In genomic region chr10:53305867-53306266, GRCm38 (mm10) we compare ENCODE assay signal across 10 mouse cellular contexts. TPM values are rescaled to one million over a fixed set of nuclear protein-coding genes. Genes with fewer than 3 reads are reported as not detected.
DNase-seq lines count a peak whose midpoint lies in the region; ATAC-seq and TF ChIP-seq lines count a peak whose summit lies in the region.
"Had no signal": no experiment of that assay in that cellular context is flagged by ENCODE, and none has a peak within 500 bp of the region (broad histone marks: within the 10 kb centered on the region; RNA-seq: fewer than 3 reads in every experiment).

No protein-coding gene starts in this region.

- peaks cover 5% of the 10 kb centered on the region for H3K79me2 ChIP-seq in heart, adult 2 months (replicated peaks; ENCODE audit: control insufficient read depth, insufficient read depth, low read length)

- intact Hi-C loops in heart, adult 2 months (cut with DNase I), result loop anchor here (1.0 to 5.0 kb wide), 3 partner anchors 129 to 217 kb away; no protein-coding TSS in a partner anchor

- peak; percentile 71 for TF ChIP-seq CTCF in heart, adult 2 months (IDR thresholded peaks at IDR 0.05)
- 0 out of 2 replicates have a peak, but pooled peaks have one; percentile 23 for TF ChIP-seq CTCF in lung, postnatal 0 days (IDR thresholded peaks at IDR 0.05)
- no peak for TF ChIP-seq CTCF in lung, adult 2 months (IDR thresholded peaks at IDR 0.05; ENCODE audit: insufficient read depth, low read length)

- no peaks in the 10 kb centered on the region; the same call in 1 of the 2 replicates for H3K4me1 ChIP-seq in heart, adult 2 months (ENCODE audit: control insufficient read depth, insufficient read depth, low read length)
- no peaks in the 10 kb centered on the region for H3K4me1 ChIP-seq in heart, embryonic 10.5 days
- H3K4me1 ChIP-seq in lung, postnatal 0 days (ENCODE audit: insufficient read depth, low read depth, low read length), result no peaks in the 10 kb centered on the region
- H3K4me1 ChIP-seq in lung, adult 2 months (ENCODE audit: control insufficient read depth, insufficient read depth, low read length), result no peaks in the 10 kb centered on the region
- no peaks in the 10 kb centered on the region for H3K4me1 ChIP-seq in hindbrain, embryonic 14.5 days (replicated peaks; ENCODE audit: control insufficient read depth, insufficient read depth, low read length)
- H3K4me1 ChIP-seq: limb, embryonic 13.5 days had no signal

- no peaks in the 10 kb centered on the region for H3K9me3 ChIP-seq in heart, embryonic 10.5 days
- H3K9me3 ChIP-seq in lung, postnatal 0 days (ENCODE audit: low read length), result no peaks in the 10 kb centered on the region
- no peaks in the 10 kb centered on the region for H3K9me3 ChIP-seq in hindbrain, embryonic 14.5 days (ENCODE audit: control insufficient read depth, low read length)
- H3K9me3 ChIP-seq: limb, embryonic 13.5 days had no signal

- DNase-seq in heart, adult 2 months, result no peak
- DNase-seq in heart, embryonic 10.5 days (ENCODE audit: low spot score), result no peak
- DNase-seq in lung, postnatal 0 days (ENCODE audit: low spot score), result no peak
- DNase-seq in lung, adult 2 months, result no peak
- DNase-seq in hindbrain, embryonic 14.5 days (ENCODE audit: low spot score), result peak; percentile 66
- no peak for DNase-seq in urinary bladder, postnatal 25 days (ENCODE audit: low spot score)
- DNase-seq in natural killer cell, adult 2 months (ENCODE audit: low spot score in 2 of 2), result no peak

- peaks cover 33% of the 10 kb centered on the region for H3K36me3 ChIP-seq in heart, adult 2 months (ENCODE audit: control insufficient read depth, insufficient read depth, low read length)
- H3K36me3 ChIP-seq in heart, embryonic 10.5 days, result no peaks in the 10 kb centered on the region; the same call in 1 of the 2 replicates
- no peaks in the 10 kb centered on the region for H3K36me3 ChIP-seq in lung, postnatal 0 days (ENCODE audit: insufficient read depth, low read length)
- H3K36me3 ChIP-seq in hindbrain, embryonic 14.5 days (replicated peaks; ENCODE audit: control insufficient read depth, insufficient read depth), result 0 out of 2 replicates have a peak, but pooled peaks cover 5% of the 10 kb centered on the region

- no peak overlapping the region for H3K9ac ChIP-seq in heart, adult 2 months (ENCODE audit: low read depth, low read length)
- no peak overlapping the region for H3K9ac ChIP-seq in lung, postnatal 0 days (replicated peaks; ENCODE audit: low read depth)
- no peak overlapping the region for H3K9ac ChIP-seq in hindbrain, embryonic 14.5 days
- H3K9ac ChIP-seq: limb, embryonic 13.5 days had no signal

- H3K4me3 ChIP-seq in heart, adult 2 months, result no peak overlapping the region
- H3K4me3 ChIP-seq in heart, embryonic 10.5 days, result no peak overlapping the region
- no peak overlapping the region for H3K4me3 ChIP-seq in lung, postnatal 0 days (ENCODE audit: low read depth, low read length)
- no peak overlapping the region for H3K4me3 ChIP-seq in lung, adult 2 months (replicated peaks; ENCODE audit: extremely low read depth, low read depth, low read length)
- H3K4me3 ChIP-seq in hindbrain, embryonic 14.5 days (replicated peaks; ENCODE audit: low read length), result no peak overlapping the region
- H3K4me3 ChIP-seq: erythroblast, embryonic 14.5 days; limb, embryonic 13.5 days had no signal

- no peak for TF ChIP-seq EP300 in heart, adult 2 months (IDR thresholded peaks at IDR 0.05; ENCODE audit: insufficient read depth, low read depth, low read length)
- TF ChIP-seq EP300 in lung, postnatal 0 days (IDR thresholded peaks at IDR 0.05), result no peak

- no peak for ATAC-seq in lung, postnatal 0 days
- ATAC-seq in hindbrain, embryonic 14.5 days (ENCODE audit: low FRiP score), result peak; percentile 85
- no peak for ATAC-seq in erythroid progenitor cell, adult 5-6 weeks (replicated peaks; ENCODE audit: low FRiP score, poor library complexity, severe bottlenecking)

- WGBS in heart, adult 2 months, result 29% methylated on average over 3 of the region's 3 CpGs
- 47% methylated on average over 3 of the region's 3 CpGs for WGBS in heart, embryonic 10.5 days
- WGBS in lung, postnatal 0 days, result 41% methylated on average over 3 of the region's 3 CpGs
- WGBS in lung, adult 2 months, result 35% methylated on average over 3 of the region's 3 CpGs
- WGBS in hindbrain, embryonic 14.5 days, result 25% methylated on average over 3 of the region's 3 CpGs

- H3K4me2 ChIP-seq in lung, postnatal 0 days (replicated peaks; ENCODE audit: low read depth, low read length), result no peak overlapping the region
- H3K4me2 ChIP-seq in hindbrain, embryonic 14.5 days (replicated peaks), result no peak overlapping the region
- H3K4me2 ChIP-seq: limb, embryonic 13.5 days had no signal

- H3K27ac ChIP-seq in heart, adult 2 months, result peak overlapping the region; percentile 48
- H3K27ac ChIP-seq in heart, embryonic 10.5 days, result no peak overlapping the region
- H3K27ac ChIP-seq in lung, postnatal 0 days (ENCODE audit: low read length), result no peak overlapping the region
- H3K27ac ChIP-seq in hindbrain, embryonic 14.5 days, result no peak overlapping the region
- H3K27ac ChIP-seq: limb, embryonic 13.5 days had no signal

- no peak for TF ChIP-seq POLR2A in heart, adult 2 months (IDR thresholded peaks at IDR 0.05; ENCODE audit: insufficient read depth, low read depth, low read length)
- TF ChIP-seq POLR2A in lung, adult 2 months (IDR thresholded peaks at IDR 0.05; ENCODE audit: borderline replicate concordance, extremely low read depth, low read depth, low read length), result no peak

- H3K27me3 ChIP-seq in heart, adult 2 months (ENCODE audit: control insufficient read depth, insufficient read depth, low read length), result no peaks in the 10 kb centered on the region
- no peaks in the 10 kb centered on the region for H3K27me3 ChIP-seq in heart, embryonic 10.5 days (ENCODE audit: insufficient read depth, poor library complexity, severe bottlenecking)
- no peaks in the 10 kb centered on the region for H3K27me3 ChIP-seq in lung, postnatal 0 days (replicated peaks; ENCODE audit: insufficient read depth, low read length)
- no peaks in the 10 kb centered on the region for H3K27me3 ChIP-seq in hindbrain, embryonic 14.5 days (ENCODE audit: control insufficient read depth, insufficient read depth, low read length)
- H3K27me3 ChIP-seq: limb, embryonic 13.5 days had no signal

RNA-seq across cellular contexts. Expression of gene Pln, which starts 31.6 kb away (rescaled TPM):
- 1,000 to 10,000 TPM; 5,608 to 7,152 TPM for total RNA-seq in heart, adult 2 months (2021)
- polyA plus RNA-seq in heart, adult 2 months (2012; rRNA removed), result 9,883 and 19,352 TPM in 2 replicates
- 179 and 472 TPM in 2 replicates for polyA plus RNA-seq in heart, embryonic 10.5 days (2016; fragmentation: Nextera tagmentation; extraction: Ambion mirVana)
- 1.9 and 2.3 TPM in 2 replicates for polyA plus RNA-seq in lung, postnatal 0 days (2015; fragmentation: Nextera tagmentation; extraction: Ambion mirVana)
- 20.8 and 34.4 TPM in 2 replicates for polyA plus RNA-seq in lung, adult 2 months (2012; rRNA removed)
- polyA plus RNA-seq in hindbrain, embryonic 14.5 days (2014; fragmentation: Nextera tagmentation; extraction: Ambion mirVana), result 0.80 and 1.5 TPM in 2 replicates
- total RNA-seq in erythroid progenitor cell, adult 5-6 weeks (2015; ENCODE audit: low replicate concordance), result 7.1 TPM in 1 of 2 replicates, not detected in the other
- total RNA-seq in erythroid progenitor cell, adult 5-6 weeks (2017; ENCODE audit: low replicate concordance), result 2.4 TPM in 1 of 2 replicates, not detected in the other
- polyA plus RNA-seq: erythroblast, embryonic 14.5 days had no signal

Comparison
In these comparisons a context has a peak if more than half of its experiments do, and no peak if none do; other contexts are left out.
1. RNA of gene Pln, which starts 31.6 kb away (polyA plus RNA-seq): 9,883 to 19,352 TPM in heart, adult 2 months; 179 to 472 TPM in heart, embryonic 10.5 days, 20.8 to 34.4 TPM in lung, adult 2 months, 1.9 to 2.3 TPM in lung, postnatal 0 days and 0.80 to 1.5 TPM in hindbrain, embryonic 14.5 days; every median in the first group is over 10 times any median in the second.